Mouse (Mus musculus): ENCODE data around the gene Gabrb3. TPM values are rescaled to one million over a fixed set of nuclear protein-coding genes. Genes with fewer than 3 reads are reported as not detected.
A peak's percentile ranks its signal among the peaks of the same experiment; 100 is the strongest.

The Gabrb3 gene
- polyA plus RNA-seq, 1 experiment: not detected

GRCm38 (mm10) chr7:57591578-57592431 is 172.3 kb downstream of the Gabrb3 start:
- Histone ChIP-seq H3ac (ENCODE audit: control insufficient read depth, insufficient read length) (no peak overlapping the region), H3K79me2 (ENCODE audit: control insufficient read depth, insufficient read depth) (no peaks in the 10 kb centered on the region), H3K27me3 (ENCODE audit: control insufficient read depth, insufficient read depth, insufficient read length) (no peaks in the 10 kb centered on the region), H3K36me3 (ENCODE audit: control insufficient read depth, insufficient read depth) (no peaks in the 10 kb centered on the region), H3K4me3 (no peak overlapping the region), H3K4me2 (ENCODE audit: low read depth) (no peak overlapping the region)
- TF ChIP-seq CEBPB (IDR thresholded peaks at IDR 0.05; ENCODE audit: insufficient read depth, poor library complexity, severe bottlenecking) (no peak), POLR2A (IDR thresholded peaks at IDR 0.05; ENCODE audit: insufficient read length, low read depth) (no peak), REST (IDR thresholded peaks at IDR 0.05; ENCODE audit: insufficient read depth, insufficient read length) (peak; percentile 8), TCF12 (IDR thresholded peaks at IDR 0.05; ENCODE audit: insufficient read depth, poor library complexity, severe bottlenecking) (no peak)

- Histone ChIP-seq H3K4me3 (no peak overlapping the region), H3K36me3 (ENCODE audit: control insufficient read depth, insufficient read depth) (no peaks in the 10 kb centered on the region)
- TF ChIP-seq USF1 (IDR thresholded peaks at IDR 0.05; ENCODE audit: low read depth) (no peak), MYOG (IDR thresholded peaks at IDR 0.05; ENCODE audit: control insufficient read depth in 1 of 3, insufficient read depth in 1 of 3, insufficient read length in 2 of 3, low read depth in 2 of 3) (no peak)
Measured at GRCm38 (mm10) chr7:57597341-57597740, 177.8 kb downstream of the Gabrb3 start.

GRCm38 (mm10) chr7:57618697-57619096 is 199.2 kb downstream of the Gabrb3 start:
- no peak for TF ChIP-seq POLR2AphosphoS2 (IDR thresholded peaks at IDR 0.05; ENCODE audit: insufficient read length, low read depth)
- no peak for TF ChIP-seq POLR2A (IDR thresholded peaks at IDR 0.05; ENCODE audit: insufficient read length, low read depth)
- no peak for TF ChIP-seq USF1 (IDR thresholded peaks at IDR 0.05; ENCODE audit: low read depth)
- no peak for TF ChIP-seq CEBPB (IDR thresholded peaks at IDR 0.05; ENCODE audit: insufficient read depth, poor library complexity, severe bottlenecking)
- TF ChIP-seq SRF (IDR thresholded peaks at IDR 0.05; ENCODE audit: control insufficient read depth, insufficient read length, low read depth): no peak
- no peak for TF ChIP-seq MYOD1 (IDR thresholded peaks at IDR 0.05; ENCODE audit: control insufficient read depth in 1 of 3, insufficient read length in 2 of 3, low read depth in 2 of 3)
- TF ChIP-seq TCF12 (IDR thresholded peaks at IDR 0.05; ENCODE audit: insufficient read depth, poor library complexity, severe bottlenecking): no peak
- no peak for TF ChIP-seq MYOG (IDR thresholded peaks at IDR 0.05; ENCODE audit: control insufficient read depth in 1 of 3, insufficient read depth in 1 of 3, insufficient read length in 2 of 3, low read depth in 2 of 3)
- no peak for TF ChIP-seq REST (IDR thresholded peaks at IDR 0.05; ENCODE audit: insufficient read depth, insufficient read length)
- no peak for TF ChIP-seq MAX (IDR thresholded peaks at IDR 0.05; ENCODE audit: low read depth)
- TF ChIP-seq E2F4 (IDR thresholded peaks at IDR 0.05; ENCODE audit: insufficient read depth): no peak
- no peak for TF ChIP-seq TCF3 (IDR thresholded peaks at IDR 0.05; ENCODE audit: insufficient read length, low read depth)
- Histone ChIP-seq H3K4me3 (no peak overlapping the region), H3K27me3 (ENCODE audit: control insufficient read depth, insufficient read depth, insufficient read length) (no peaks in the 10 kb centered on the region), H3K79me2 (ENCODE audit: control insufficient read depth, insufficient read depth) (no peaks in the 10 kb centered on the region), H3ac (ENCODE audit: control insufficient read depth, insufficient read length) (no peak overlapping the region), H3K4me2 (ENCODE audit: low read depth) (no peak overlapping the region), H3K36me3 (ENCODE audit: control insufficient read depth, insufficient read depth) (no peaks in the 10 kb centered on the region)

More at GRCm38 (mm10) chr7:57597341-57597740, 177.8 kb downstream of the Gabrb3 start:
- H3K4me2 ChIP-seq (ENCODE audit: low read depth): no peak overlapping the region
- no peaks in the 10 kb centered on the region for H3K27me3 ChIP-seq (ENCODE audit: control insufficient read depth, insufficient read depth, insufficient read length)
- H3ac ChIP-seq (ENCODE audit: control insufficient read depth, insufficient read length): no peak overlapping the region
- H3K79me2 ChIP-seq (ENCODE audit: control insufficient read depth, insufficient read depth): no peaks in the 10 kb centered on the region

GRCm38 (mm10) chr7:57620036-57620435 is 200.5 kb downstream of the Gabrb3 start:
- Histone ChIP-seq H3K79me2 (ENCODE audit: control insufficient read depth, insufficient read depth) (no peaks in the 10 kb centered on the region), H3K4me3 (no peak overlapping the region), H3K4me2 (ENCODE audit: low read depth) (no peak overlapping the region), H3K27me3 (ENCODE audit: control insufficient read depth, insufficient read depth, insufficient read length) (no peaks in the 10 kb centered on the region), H3ac (ENCODE audit: control insufficient read depth, insufficient read length) (no peak overlapping the region), H3K36me3 (ENCODE audit: control insufficient read depth, insufficient read depth) (no peaks in the 10 kb centered on the region)
- TF ChIP-seq E2F4 (IDR thresholded peaks at IDR 0.05; ENCODE audit: insufficient read depth) (no peak), SRF (IDR thresholded peaks at IDR 0.05; ENCODE audit: control insufficient read depth, insufficient read length, low read depth) (no peak), POLR2AphosphoS2 (IDR thresholded peaks at IDR 0.05; ENCODE audit: insufficient read length, low read depth) (no peak), TCF12 (IDR thresholded peaks at IDR 0.05; ENCODE audit: insufficient read depth, poor library complexity, severe bottlenecking) (no peak), TCF3 (IDR thresholded peaks at IDR 0.05; ENCODE audit: insufficient read length, low read depth) (no peak), MYOD1 (IDR thresholded peaks at IDR 0.05; ENCODE audit: control insufficient read depth in 1 of 3, insufficient read length in 2 of 3, low read depth in 2 of 3) (no peak), USF1 (IDR thresholded peaks at IDR 0.05; ENCODE audit: low read depth) (no peak), POLR2A (IDR thresholded peaks at IDR 0.05; ENCODE audit: insufficient read length, low read depth) (no peak), MAX (IDR thresholded peaks at IDR 0.05; ENCODE audit: low read depth) (no peak), REST (IDR thresholded peaks at IDR 0.05; ENCODE audit: insufficient read depth, insufficient read length) (no peak), CEBPB (IDR thresholded peaks at IDR 0.05; ENCODE audit: insufficient read depth, poor library complexity, severe bottlenecking) (no peak), MYOG (IDR thresholded peaks at IDR 0.05; ENCODE audit: control insufficient read depth in 1 of 3, insufficient read depth in 1 of 3, insufficient read length in 2 of 3, low read depth in 2 of 3) (no peak)

- Histone ChIP-seq H3K36me3 (ENCODE audit: control insufficient read depth, insufficient read depth) (no peaks in the 10 kb centered on the region), H3K79me2 (ENCODE audit: control insufficient read depth, insufficient read depth) (no peaks in the 10 kb centered on the region), H3ac (ENCODE audit: control insufficient read depth, insufficient read length) (no peak overlapping the region), H3K27me3 (ENCODE audit: control insufficient read depth, insufficient read depth, insufficient read length) (no peaks in the 10 kb centered on the region), H3K4me2 (ENCODE audit: low read depth) (no peak overlapping the region), H3K4me3 (no peak overlapping the region)
- TF ChIP-seq POLR2AphosphoS2 (IDR thresholded peaks at IDR 0.05; ENCODE audit: insufficient read length, low read depth) (no peak), POLR2A (IDR thresholded peaks at IDR 0.05; ENCODE audit: insufficient read length, low read depth) (no peak), TCF3 (IDR thresholded peaks at IDR 0.05; ENCODE audit: insufficient read length, low read depth) (no peak), MYOG (IDR thresholded peaks at IDR 0.05; ENCODE audit: control insufficient read depth in 1 of 3, insufficient read depth in 1 of 3, insufficient read length in 2 of 3, low read depth in 2 of 3) (no peak), USF1 (IDR thresholded peaks at IDR 0.05; ENCODE audit: low read depth) (no peak), SRF (IDR thresholded peaks at IDR 0.05; ENCODE audit: control insufficient read depth, insufficient read length, low read depth) (no peak), REST (IDR thresholded peaks at IDR 0.05; ENCODE audit: insufficient read depth, insufficient read length) (no peak), CEBPB (IDR thresholded peaks at IDR 0.05; ENCODE audit: insufficient read depth, poor library complexity, severe bottlenecking) (no peak), E2F4 (IDR thresholded peaks at IDR 0.05; ENCODE audit: insufficient read depth) (no peak), TCF12 (IDR thresholded peaks at IDR 0.05; ENCODE audit: insufficient read depth, poor library complexity, severe bottlenecking) (no peak), MYOD1 (IDR thresholded peaks at IDR 0.05; ENCODE audit: control insufficient read depth in 1 of 3, insufficient read length in 2 of 3, low read depth in 2 of 3) (no peak), MAX (IDR thresholded peaks at IDR 0.05; ENCODE audit: low read depth) (no peak)
Measured at GRCm38 (mm10) chr7:57623718-57624117, 204.2 kb downstream of the Gabrb3 start.
